Mouse (Mus musculus) ES-Bruce4 (cell line): ENCODE measurements at regions not wholly inside any gene's neighbourhood (a gene's known extent, or its start where the extent isn't known, plus 50 kb on each side); places are given as distances from the start of the nearest gene placed in this dataset.

Experiments
- H3K27ac ChIP-seq: 2 replicates; pipeline ENCODE4 v1.5.1; 2012; ENCODE audit warnings: low read length, inconsistent platforms; ENCODE audit not compliant: insufficient read depth
- H3K27me3 ChIP-seq: 2 replicates; pipeline ENCODE4 v1.6.1; 2012; ENCODE audit warnings: mild to moderate bottlenecking, low read length, inconsistent platforms; ENCODE audit not compliant: control insufficient read depth, poor library complexity, insufficient read depth, severe bottlenecking
- H3K36me3 ChIP-seq: 2 replicates; pipeline ENCODE4 v1.6.1; 2012; ENCODE audit warnings: inconsistent platforms, mild to moderate bottlenecking, low read length, moderate library complexity; ENCODE audit not compliant: control insufficient read depth, poor library complexity, insufficient read depth, severe bottlenecking
- H3K4me1 ChIP-seq: one replicate; pipeline ENCODE4 v1.8.1; 2011; ENCODE audit warnings: low read length; ENCODE audit not compliant: control insufficient read depth, insufficient read depth
- H3K4me3 ChIP-seq: 2 replicates; pipeline ENCODE4 v1.5.1; 2011; ENCODE audit warnings: low read depth, mild to moderate bottlenecking, low read length
- H3K9ac ChIP-seq: 2 replicates; pipeline ENCODE4 v1.6.1; 2012; ENCODE audit warnings: low read depth, mild to moderate bottlenecking, inconsistent platforms; ENCODE audit not compliant: poor library complexity, severe bottlenecking
- H3K9me3 ChIP-seq: replicated peaks from 2 replicates; pipeline ENCODE4 v1.6.1; 2012; ENCODE audit warnings: mild to moderate bottlenecking, low read length, inconsistent platforms; ENCODE audit not compliant: control insufficient read depth, poor library complexity, insufficient read depth, severe bottlenecking
- CTCF ChIP-seq: IDR thresholded peaks from one replicate; pipeline ENCODE4 v1.8.1; 2011; ENCODE audit warnings: low read depth, low read length
- EP300 ChIP-seq: IDR thresholded peaks from 2 replicates; pipeline ENCODE4 v1.6.1; 2011; ENCODE audit warnings: low read depth, low read length; ENCODE audit not compliant: insufficient read depth
- POLR2A ChIP-seq: IDR thresholded peaks from one replicate; pipeline ENCODE4 v1.8.1; 2011; ENCODE audit warnings: low read length; ENCODE audit not compliant: insufficient read depth

DNA sequence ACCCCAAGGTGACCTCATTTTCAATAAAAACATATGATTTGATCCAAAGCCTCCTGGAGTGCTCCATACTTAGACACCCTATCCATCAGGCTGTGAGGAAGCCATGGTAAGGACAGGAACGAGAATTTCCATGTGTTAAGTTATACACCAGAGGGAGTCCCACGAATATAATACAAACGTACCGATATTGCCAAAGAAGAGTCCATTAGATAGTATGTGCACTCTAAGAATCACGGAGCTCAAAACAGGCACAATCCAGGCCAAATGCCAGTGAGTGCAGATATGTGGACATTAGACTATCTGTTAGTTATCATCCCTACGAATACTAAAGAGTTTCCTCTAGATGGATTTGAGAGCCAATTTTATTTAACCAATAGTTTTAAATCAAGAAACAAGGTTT, 123.3 kb upstream of the Hmga2 start:
- Histone ChIP-seq H3K9ac (no peak overlapping the region), H3K27me3 (no peaks in the 10 kb centered on the region), H3K9me3 (peaks cover 13% of the 10 kb centered on the region), H3K36me3 (no peaks in the 10 kb centered on the region), H3K27ac (no peak overlapping the region), H3K4me1 (no peaks in the 10 kb centered on the region), H3K4me3 (no peak overlapping the region)
- no peak for TF ChIP-seq CTCF
- TF ChIP-seq POLR2A, result no peak
- TF ChIP-seq EP300, result no peak

DNA sequence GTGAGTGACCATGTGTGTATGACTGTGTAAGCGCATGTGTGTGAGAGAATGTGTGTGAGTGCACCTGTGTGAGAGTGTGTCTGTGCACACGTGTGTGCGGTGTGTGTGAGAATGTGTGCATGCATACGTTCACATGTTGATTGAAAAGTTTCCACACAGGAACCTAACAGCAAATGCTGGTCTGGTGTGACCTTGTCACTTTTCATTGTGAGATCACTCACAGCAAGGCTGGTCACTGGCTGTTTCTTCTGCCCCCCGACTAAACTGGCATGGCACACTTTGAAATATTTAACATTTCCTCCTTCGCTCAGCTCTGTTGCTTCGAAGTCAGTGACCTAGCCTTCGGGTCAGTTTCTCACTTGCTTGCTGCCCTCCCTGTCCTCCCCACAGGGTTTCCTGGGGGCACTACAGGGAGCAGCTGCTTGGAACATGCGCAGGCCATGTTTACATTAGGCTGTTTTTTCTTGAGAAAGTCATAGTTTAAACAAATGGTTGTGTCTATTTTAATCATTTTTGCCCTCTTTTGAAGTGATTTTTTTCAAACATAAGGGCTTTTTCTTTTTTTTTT, 121.1 kb upstream of the Hmga2 start:
- H3K9me3 ChIP-seq, result peaks cover 13% of the 10 kb centered on the region
- H3K4me3 ChIP-seq, result no peak overlapping the region
- H3K27ac ChIP-seq, result no peak overlapping the region
- TF ChIP-seq EP300 (no peak), POLR2A (no peak), CTCF (no peak)
- H3K9ac ChIP-seq, result no peak overlapping the region
- no peaks in the 10 kb centered on the region for H3K36me3 ChIP-seq
- H3K27me3 ChIP-seq, result no peaks in the 10 kb centered on the region
- no peaks in the 10 kb centered on the region for H3K4me1 ChIP-seq

DNA sequence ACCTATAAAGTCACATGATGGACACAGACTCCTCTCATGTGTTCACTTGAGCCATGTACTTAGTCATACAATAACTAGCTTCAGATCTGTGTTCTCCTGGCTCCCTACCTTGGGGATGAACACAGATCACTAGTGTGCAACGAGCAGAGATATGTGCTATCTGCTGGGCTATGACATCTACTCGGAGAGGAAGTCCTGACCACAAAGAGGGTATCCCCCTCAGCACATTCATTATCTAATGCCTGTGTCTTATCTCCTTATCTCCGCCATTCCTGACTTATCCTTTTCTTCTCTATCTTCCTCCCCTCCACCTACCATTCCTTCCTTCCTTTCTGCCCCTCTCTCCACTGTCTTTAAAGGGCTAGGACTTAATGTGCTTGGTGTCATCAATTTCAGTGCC, 118.9 kb upstream of the Hmga2 start:
- H3K27me3 ChIP-seq, result no peaks in the 10 kb centered on the region

GRCm38 (mm10) chr10:120593876-120594275, 117.6 kb upstream of the Hmga2 start:
- H3K9ac ChIP-seq, result no peak overlapping the region
- H3K4me3 ChIP-seq, result no peak overlapping the region
- H3K27ac ChIP-seq, result no peak overlapping the region
- peaks cover 13% of the 10 kb centered on the region for H3K9me3 ChIP-seq
- TF ChIP-seq EP300 (no peak), POLR2A (no peak), CTCF (no peak)
- no peaks in the 10 kb centered on the region for H3K27me3 ChIP-seq
- H3K36me3 ChIP-seq, result no peaks in the 10 kb centered on the region
- no peaks in the 10 kb centered on the region for H3K4me1 ChIP-seq

More for the DNA sequence above, 118.9 kb upstream of the Hmga2 start:
- H3K4me3 ChIP-seq, result no peak overlapping the region
- TF ChIP-seq POLR2A (no peak), CTCF (no peak), EP300 (no peak)
- no peak overlapping the region for H3K27ac ChIP-seq
- no peak overlapping the region for H3K9ac ChIP-seq
- H3K9me3 ChIP-seq, result peaks cover 13% of the 10 kb centered on the region
- H3K4me1 ChIP-seq, result no peaks in the 10 kb centered on the region
- H3K36me3 ChIP-seq, result no peaks in the 10 kb centered on the region

DNA sequence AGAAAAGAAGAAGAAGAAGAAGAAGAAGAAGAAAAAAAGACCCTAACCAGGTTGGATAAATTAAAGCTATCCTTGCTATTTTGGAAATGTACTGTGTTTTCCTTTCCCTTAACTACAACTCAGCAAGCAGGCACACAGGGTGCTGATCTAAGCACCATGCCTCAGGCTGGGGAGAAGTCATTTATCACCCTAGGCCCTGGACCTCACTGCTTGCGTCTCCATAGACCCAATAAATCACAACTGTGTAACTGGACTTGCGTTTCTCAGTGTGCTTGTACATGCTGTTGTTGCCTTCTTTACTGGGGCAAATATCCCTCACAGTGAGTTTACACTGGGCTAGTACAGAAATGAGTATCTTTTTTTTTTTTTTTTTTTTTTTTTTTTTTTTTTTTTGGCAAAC, 113.4 kb upstream of the Hmga2 start:
- no peak overlapping the region for H3K27ac ChIP-seq
- H3K27me3 ChIP-seq, result no peaks in the 10 kb centered on the region
- no peaks in the 10 kb centered on the region; the same call in 1 of the 2 replicates for H3K9me3 ChIP-seq
- H3K36me3 ChIP-seq, result no peaks in the 10 kb centered on the region
- TF ChIP-seq CTCF, result no peak
- H3K4me3 ChIP-seq, result no peak overlapping the region
- H3K9ac ChIP-seq, result no peak overlapping the region
- H3K4me1 ChIP-seq, result no peaks in the 10 kb centered on the region

DNA sequence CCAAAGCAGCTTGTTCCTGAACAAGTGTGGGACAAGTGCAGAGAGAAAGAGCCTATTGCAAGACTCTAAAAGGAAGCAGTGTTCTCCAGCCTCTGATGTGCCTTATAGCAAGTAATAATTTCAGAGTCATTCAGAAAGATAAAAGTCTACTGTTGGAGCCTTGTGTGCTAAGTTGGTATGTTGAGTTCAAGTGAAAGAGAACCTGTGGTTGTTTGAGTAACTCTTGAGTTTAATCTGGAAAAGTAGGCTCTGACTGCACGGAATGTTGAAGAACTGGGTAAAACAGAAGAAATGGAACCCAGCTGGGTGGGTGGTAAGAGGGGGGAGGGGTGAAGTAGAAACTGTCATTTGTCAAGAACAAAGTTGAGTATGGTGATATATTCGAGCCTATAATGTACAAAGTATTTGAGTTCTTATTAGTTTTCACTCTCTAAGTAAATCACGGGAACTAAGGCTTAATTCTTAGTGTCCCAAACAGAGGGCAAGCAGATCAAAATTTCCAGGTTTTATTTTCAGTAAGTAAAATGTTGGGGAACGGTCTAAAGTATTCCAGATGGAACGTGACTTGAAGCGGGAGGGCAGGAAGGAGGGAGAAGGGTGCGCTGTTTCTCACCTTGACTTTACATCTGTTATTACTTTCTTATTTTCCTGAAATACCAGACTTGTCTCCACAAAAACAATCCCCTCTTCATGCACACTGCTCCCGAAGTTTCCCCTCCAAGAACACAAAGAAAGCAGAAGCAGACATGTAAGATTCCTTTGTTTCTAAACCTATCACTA, 111.8 kb upstream of the Hmga2 start:
- no peaks in the 10 kb centered on the region for H3K36me3 ChIP-seq
- H3K27ac ChIP-seq, result no peak overlapping the region
- H3K9me3 ChIP-seq, result no peaks in the 10 kb centered on the region
- H3K9ac ChIP-seq, result no peak overlapping the region
- H3K4me3 ChIP-seq, result no peak overlapping the region
- no peak for TF ChIP-seq CTCF
- no peak for TF ChIP-seq EP300
- TF ChIP-seq POLR2A, result no peak
- H3K4me1 ChIP-seq, result no peaks in the 10 kb centered on the region
- H3K27me3 ChIP-seq, result no peaks in the 10 kb centered on the region
